In genomic region chr9:94670704-94671103, GRCm38 (mm10) we compare ENCODE assay signal across 8 mouse cellular contexts. TPM values are rescaled to one million over a fixed set of nuclear protein-coding genes. Genes with fewer than 3 reads are reported as not detected.
DNase-seq lines count a peak whose midpoint lies in the region; ATAC-seq and TF ChIP-seq lines count a peak whose summit lies in the region.

No protein-coding gene starts in this region.

- intact Hi-C loops in left cerebral cortex, postnatal 25 days (cut with DNase I) = loop anchor here (1.0 kb wide), 1 partner anchor 133 kb away; no protein-coding TSS in a partner anchor

- TF ChIP-seq CTCF in layer of hippocampus, adult 2 months (conservative IDR thresholded peaks at IDR 0.05) = no peak

- H3K9ac ChIP-seq in forebrain, embryonic 12.5 days = no peak overlapping the region
- H3K9ac ChIP-seq in limb, embryonic 12.5 days (replicated peaks) = no peak overlapping the region
- peak overlapping the region; percentile 75 for H3K9ac ChIP-seq in neural tube, embryonic 13.5 days

- peak overlapping the region; percentile 80 for H3K4me3 ChIP-seq in layer of hippocampus, adult 2 months
- peak overlapping the region; percentile 44 for H3K4me3 ChIP-seq in forebrain, embryonic 12.5 days (replicated peaks)
- peak overlapping the region; percentile 49; the same call in 1 of the 2 replicates for H3K4me3 ChIP-seq in limb, embryonic 12.5 days (replicated peaks)
- peak overlapping the region; percentile 55 for H3K4me3 ChIP-seq in neural tube, embryonic 13.5 days

- peaks cover 10% of the 10 kb centered on the region for H3K4me1 ChIP-seq in forebrain, embryonic 12.5 days
- H3K4me1 ChIP-seq in limb, embryonic 12.5 days (replicated peaks) = peaks cover 7% of the 10 kb centered on the region
- peaks cover 22% of the 10 kb centered on the region for H3K4me1 ChIP-seq in neural tube, embryonic 13.5 days (replicated peaks)

- no peak for ATAC-seq in forebrain, embryonic 12.5 days (ENCODE audit: low FRiP score)
- ATAC-seq in limb, embryonic 12.5 days (ENCODE audit: insufficient number of reproducible peaks, insufficient read depth, low FRiP score, low TSS enrichment, low read depth) = no peak
- ATAC-seq in neural tube, embryonic 13.5 days (ENCODE audit: low read depth) = no peak

- no peaks in the 10 kb centered on the region for H3K36me3 ChIP-seq in forebrain, embryonic 12.5 days (replicated peaks)
- no peaks in the 10 kb centered on the region for H3K36me3 ChIP-seq in limb, embryonic 12.5 days
- H3K36me3 ChIP-seq in neural tube, embryonic 13.5 days = no peaks in the 10 kb centered on the region

- peak overlapping the region; percentile 79 for H3K4me2 ChIP-seq in forebrain, embryonic 12.5 days
- peak overlapping the region; percentile 84; the same call in 1 of the 2 replicates for H3K4me2 ChIP-seq in limb, embryonic 12.5 days
- H3K4me2 ChIP-seq in neural tube, embryonic 13.5 days = peak overlapping the region; percentile 89

- peaks cover 5% of the 10 kb centered on the region; the same call in 1 of the 2 replicates for H3K27me3 ChIP-seq in forebrain, embryonic 12.5 days
- no peaks in the 10 kb centered on the region for H3K27me3 ChIP-seq in limb, embryonic 12.5 days
- H3K27me3 ChIP-seq in neural tube, embryonic 13.5 days = no peaks in the 10 kb centered on the region

- DNase-seq in layer of hippocampus, adult 2 months (ENCODE audit: low spot score in 2 of 2) = no peak
- DNase-seq in layer of hippocampus, adult 8-10 months (ENCODE audit: low spot score in 2 of 2) = no peak
- DNase-seq in gastrocnemius, adult 8-10 months (ENCODE audit: low spot score in 2 of 2) = no peak
- no peak for DNase-seq in left cerebral cortex, postnatal 25 days (ENCODE audit: low spot score in 2 of 2)
- no peak for DNase-seq in kidney, postnatal 25 days

- H3K9me3 ChIP-seq in forebrain, embryonic 12.5 days = no peaks in the 10 kb centered on the region
- no peaks in the 10 kb centered on the region for H3K9me3 ChIP-seq in limb, embryonic 12.5 days
- H3K9me3 ChIP-seq in neural tube, embryonic 13.5 days = no peaks in the 10 kb centered on the region

- peak overlapping the region; percentile 92 for H3K27ac ChIP-seq in layer of hippocampus, adult 2 months
- peak overlapping the region; percentile 46; the same call in 1 of the 2 replicates for H3K27ac ChIP-seq in forebrain, embryonic 12.5 days
- H3K27ac ChIP-seq in limb, embryonic 12.5 days = no peak overlapping the region
- H3K27ac ChIP-seq in neural tube, embryonic 13.5 days (replicated peaks) = peak overlapping the region; percentile 73

RNA-seq across cellular contexts. Expression of gene Slc9a9, which starts 1.0 kb away (rescaled TPM):
- 10 to 100 TPM; 18.3 to 19.4 TPM for total RNA-seq in layer of hippocampus, adult 2 months (2021)
- total RNA-seq in layer of hippocampus, adult 8-10 months (2022) = 10 to 100 TPM; 15.3 to 22.8 (median 19.3) TPM
- 2.5 and 2.8 TPM in 2 replicates for polyA plus RNA-seq in forebrain, embryonic 12.5 days (2016; fragmentation: Nextera tagmentation; extraction: Ambion mirVana)
- 2.2 and 2.4 TPM in 2 replicates for polyA plus RNA-seq in limb, embryonic 12.5 days (2016; fragmentation: Nextera tagmentation; extraction: Ambion mirVana)
- 13.2 and 13.9 TPM in 2 replicates for polyA plus RNA-seq in neural tube, embryonic 13.5 days (2015; fragmentation: Nextera tagmentation; extraction: Ambion mirVana)
- total RNA-seq in gastrocnemius, adult 8-10 months (2022) = 1 to 10 TPM in 3 of 4 experiments, under 1 TPM in 1; 0.99 to 1.8 (median 1.5) TPM
- 10 to 100 TPM; 17.9 to 24.0 TPM for total RNA-seq in left cerebral cortex, postnatal 25 days (2021)

Comparison
In these comparisons a context has a peak if more than half of its experiments do, and no peak if none do; other contexts are left out.
1. RNA of gene Slc9a9, which starts 1.0 kb away (total RNA-seq): 17.9 to 24.0 TPM in left cerebral cortex, postnatal 25 days, 15.3 to 22.8 TPM in layer of hippocampus, adult 8-10 months and 18.3 to 19.4 TPM in layer of hippocampus, adult 2 months; 0.99 to 1.8 TPM in gastrocnemius, adult 8-10 months; every median in the first group is over 4 times any median in the second.
2. Peak in every context shown above with its lines, with median percentiles within 50 percentile points of each other: H3K4me3 ChIP-seq and H3K4me2 ChIP-seq.